Mouse (Mus musculus): Measurements from ENCODE around the gene Sytl1.

The Sytl1 gene

DNA sequence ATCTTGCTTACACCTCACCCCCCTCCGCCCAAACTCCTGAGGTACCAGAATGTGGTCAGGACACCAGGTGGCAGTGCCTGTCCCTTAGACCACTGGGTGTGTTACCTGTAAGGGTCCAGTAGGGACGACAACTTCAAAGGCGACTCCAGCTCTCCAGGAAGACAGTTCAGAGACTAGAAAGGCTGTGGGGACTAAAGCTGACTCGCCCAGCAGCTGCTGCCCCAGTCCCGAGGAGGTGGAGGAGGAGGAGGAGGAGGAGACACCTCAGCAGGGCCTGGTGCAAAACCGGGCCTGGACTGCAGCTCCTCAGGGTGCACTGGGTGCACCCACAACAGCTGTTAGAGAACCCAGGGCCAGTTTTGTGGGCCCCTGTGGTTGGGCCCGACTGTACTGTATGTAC lies at the start of gene Sytl1:
Sytl1 (minus strand) TSS at position 232 of the 400 bp plus-strand sequence.
- peaks cover 33% of the 10 kb centered on the region for H3K36me3 ChIP-seq (ENCODE audit: insufficient read depth, low read length)
- peaks cover 11% of the 10 kb centered on the region for H3K27me3 ChIP-seq (ENCODE audit: insufficient read depth, low read length)
- no peak for TF ChIP-seq POU5F1 (IDR thresholded peaks at IDR 0.05; ENCODE audit: borderline replicate concordance, low read length)
- TF ChIP-seq CTCF (conservative IDR thresholded peaks at IDR 0.05; ENCODE audit: low read length): no peak
- no peak for TF ChIP-seq NANOG (IDR thresholded peaks at IDR 0.05; ENCODE audit: borderline replicate concordance, low read length)
- H3K4me3 ChIP-seq (replicated peaks; ENCODE audit: low read length): peak within 1 kb of the TSS; percentile 57
- H3K9me3 ChIP-seq (ENCODE audit: low read length): no peaks in the 10 kb centered on the region
- H3K4me1 ChIP-seq (replicated peaks; ENCODE audit: low read depth, low read length): peaks cover 50% of the 10 kb centered on the region

DNA sequence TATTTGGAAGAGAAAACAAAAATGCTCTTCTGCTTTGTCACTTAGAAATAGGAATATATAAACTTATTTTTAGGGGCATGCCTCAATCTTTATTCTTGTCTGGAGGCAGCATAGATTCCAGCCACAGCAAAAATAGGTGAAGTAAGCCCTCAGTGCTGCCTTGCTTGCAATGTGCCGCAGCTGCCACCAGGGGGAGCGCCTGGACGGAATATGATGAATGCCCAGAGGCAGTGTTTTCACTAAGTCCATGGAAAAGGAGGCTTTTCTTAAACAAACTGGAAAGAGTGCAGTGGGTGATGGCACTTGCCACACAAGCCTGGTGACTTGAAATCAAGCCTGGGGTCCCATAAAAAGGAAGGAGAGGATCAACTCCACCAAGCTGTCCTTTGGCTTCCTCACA lies 47.0 kb upstream of the Sytl1 start:
- peaks cover 12% of the 10 kb centered on the region for H3K4me1 ChIP-seq (replicated peaks; ENCODE audit: low read depth, low read length)
- H3K9me3 ChIP-seq (ENCODE audit: low read length): no peaks in the 10 kb centered on the region
- TF ChIP-seq CTCF (conservative IDR thresholded peaks at IDR 0.05; ENCODE audit: low read length): peak; percentile 99
- no peak for TF ChIP-seq POU5F1 (IDR thresholded peaks at IDR 0.05; ENCODE audit: borderline replicate concordance, low read length)
- no peak overlapping the region for H3K4me3 ChIP-seq (replicated peaks; ENCODE audit: low read length)
- peaks cover 69% of the 10 kb centered on the region for H3K36me3 ChIP-seq (ENCODE audit: insufficient read depth, low read length)
- H3K27me3 ChIP-seq (ENCODE audit: insufficient read depth, low read length): no peaks in the 10 kb centered on the region

DNA sequence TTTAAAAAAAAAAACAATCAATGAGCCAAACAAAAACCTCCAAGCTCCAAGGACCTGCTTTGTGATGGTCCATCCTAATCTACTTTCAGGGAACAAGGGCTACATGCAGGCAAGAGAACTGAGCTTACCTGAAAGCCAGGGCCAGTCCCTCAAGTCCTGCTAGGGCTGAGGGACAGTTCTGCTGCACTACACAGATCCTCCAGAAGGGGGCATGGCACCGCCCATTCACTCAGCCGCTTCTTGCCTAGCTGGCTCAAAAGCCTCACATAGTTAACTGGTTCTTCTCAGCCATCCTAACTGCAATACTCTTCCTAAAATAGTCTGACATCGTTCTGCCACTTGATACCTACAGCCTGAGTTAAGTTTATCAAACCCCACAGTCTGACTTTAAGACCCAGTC lies 44.4 kb upstream of the Sytl1 start:
- TF ChIP-seq CTCF (conservative IDR thresholded peaks at IDR 0.05; ENCODE audit: low read length) (peak; percentile 75), POU5F1 (IDR thresholded peaks at IDR 0.05; ENCODE audit: borderline replicate concordance, low read length) (no peak), NANOG (IDR thresholded peaks at IDR 0.05; ENCODE audit: borderline replicate concordance, low read length) (no peak)
- Histone ChIP-seq H3K9me3 (ENCODE audit: low read length) (no peaks in the 10 kb centered on the region), H3K4me3 (replicated peaks; ENCODE audit: low read length) (no peak overlapping the region), H3K36me3 (ENCODE audit: insufficient read depth, low read length) (peaks cover 75% of the 10 kb centered on the region), H3K4me1 (replicated peaks; ENCODE audit: low read depth, low read length) (peaks cover 12% of the 10 kb centered on the region), H3K27me3 (ENCODE audit: insufficient read depth, low read length) (no peaks in the 10 kb centered on the region)

GRCm38 (mm10) chr4:133305825-133306224 lies 42.9 kb upstream of the Sytl1 start:
- Histone ChIP-seq H3K36me3 (ENCODE audit: insufficient read depth, low read length) (peaks cover 76% of the 10 kb centered on the region), H3K4me1 (replicated peaks; ENCODE audit: low read depth, low read length) (peaks cover 27% of the 10 kb centered on the region), H3K9me3 (ENCODE audit: low read length) (no peaks in the 10 kb centered on the region), H3K4me3 (replicated peaks; ENCODE audit: low read length) (no peak overlapping the region), H3K27me3 (ENCODE audit: insufficient read depth, low read length) (no peaks in the 10 kb centered on the region)
- no peak for TF ChIP-seq NANOG (IDR thresholded peaks at IDR 0.05; ENCODE audit: borderline replicate concordance, low read length)
- no peak for TF ChIP-seq POU5F1 (IDR thresholded peaks at IDR 0.05; ENCODE audit: borderline replicate concordance, low read length)
- no peak for TF ChIP-seq CTCF (conservative IDR thresholded peaks at IDR 0.05; ENCODE audit: low read length)

DNA sequence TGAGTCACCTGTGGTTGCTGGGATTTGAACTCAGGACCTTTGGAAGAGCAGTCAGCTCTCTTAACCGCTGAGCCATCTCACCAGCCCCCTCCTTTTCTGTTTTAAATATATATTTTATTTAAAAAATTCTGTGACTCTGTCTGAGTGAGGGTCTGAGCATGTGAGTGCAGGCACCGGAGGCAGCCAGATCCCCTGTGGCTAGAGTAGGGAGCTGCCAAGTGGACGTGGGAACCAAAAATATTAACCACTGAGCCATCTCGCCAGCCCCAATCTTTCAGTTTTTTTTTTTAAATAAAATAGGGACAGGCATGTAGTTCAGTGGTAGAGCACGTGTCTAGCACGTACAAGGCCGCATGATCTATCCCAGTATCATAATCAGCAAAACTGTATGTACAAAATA lies 41.9 kb upstream of the Sytl1 start:
- no peaks in the 10 kb centered on the region for H3K27me3 ChIP-seq (ENCODE audit: insufficient read depth, low read length)

DNA sequence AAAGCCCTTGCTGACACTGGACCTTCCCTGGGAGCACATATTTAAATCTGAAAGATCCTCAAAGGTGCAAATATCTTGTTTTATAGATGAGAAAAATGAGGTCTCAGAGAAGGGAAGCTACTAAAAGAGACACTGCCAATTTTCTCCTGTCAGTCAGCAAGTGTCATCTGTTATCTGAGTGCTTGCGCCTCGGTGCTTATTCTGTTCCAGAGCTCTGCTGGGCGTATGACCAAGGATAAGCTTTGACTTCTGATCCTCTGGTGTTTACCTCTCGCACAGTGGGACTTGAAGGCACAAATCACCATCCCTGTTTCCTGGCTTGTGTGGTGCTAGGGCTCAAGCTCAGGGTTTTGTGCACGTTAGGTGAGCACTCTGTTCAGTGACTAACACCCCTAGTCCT lies 39.8 kb upstream of the Sytl1 start:
- no peak for TF ChIP-seq NANOG (IDR thresholded peaks at IDR 0.05; ENCODE audit: borderline replicate concordance, low read length)
- no peak for TF ChIP-seq CTCF (conservative IDR thresholded peaks at IDR 0.05; ENCODE audit: low read length)
- TF ChIP-seq POU5F1 (IDR thresholded peaks at IDR 0.05; ENCODE audit: borderline replicate concordance, low read length): no peak
- Histone ChIP-seq H3K4me1 (replicated peaks; ENCODE audit: low read depth, low read length) (peaks cover 46% of the 10 kb centered on the region), H3K9me3 (ENCODE audit: low read length) (no peaks in the 10 kb centered on the region), H3K27me3 (ENCODE audit: insufficient read depth, low read length) (no peaks in the 10 kb centered on the region), H3K36me3 (ENCODE audit: insufficient read depth, low read length) (peaks cover 92% of the 10 kb centered on the region), H3K4me3 (replicated peaks; ENCODE audit: low read length) (no peak overlapping the region)

More for the DNA sequence above, 41.9 kb upstream of the Sytl1 start:
- peaks cover 35% of the 10 kb centered on the region for H3K4me1 ChIP-seq (replicated peaks; ENCODE audit: low read depth, low read length)
- H3K9me3 ChIP-seq (ENCODE audit: low read length): no peaks in the 10 kb centered on the region
- H3K36me3 ChIP-seq (ENCODE audit: insufficient read depth, low read length): peaks cover 86% of the 10 kb centered on the region
- TF ChIP-seq CTCF (conservative IDR thresholded peaks at IDR 0.05; ENCODE audit: low read length) (no peak), NANOG (IDR thresholded peaks at IDR 0.05; ENCODE audit: borderline replicate concordance, low read length) (no peak), POU5F1 (IDR thresholded peaks at IDR 0.05; ENCODE audit: borderline replicate concordance, low read length) (no peak)
- no peak overlapping the region for H3K4me3 ChIP-seq (replicated peaks; ENCODE audit: low read length)

DNA sequence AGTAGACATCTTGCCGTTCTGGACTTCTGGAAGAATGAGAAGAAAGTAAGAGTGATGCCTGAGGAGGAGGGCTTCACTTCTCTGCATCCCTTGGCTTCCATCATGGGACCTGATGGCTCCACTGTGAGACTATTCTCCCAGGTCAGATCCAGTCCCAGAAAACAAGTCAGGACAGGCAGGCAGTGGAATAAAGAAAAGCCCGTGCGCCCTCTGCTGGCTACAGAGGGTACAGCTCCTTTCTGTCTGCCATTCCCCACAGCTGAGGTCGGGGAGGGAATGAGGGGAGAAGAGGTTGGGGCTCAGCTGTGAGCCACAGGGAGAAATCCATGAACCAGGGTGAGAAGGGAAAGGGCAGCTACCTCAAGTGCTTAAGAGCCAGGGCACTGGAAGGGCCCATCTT lies 38.9 kb upstream of the Sytl1 start:
- Histone ChIP-seq H3K4me3 (replicated peaks; ENCODE audit: low read length) (no peak overlapping the region), H3K27me3 (ENCODE audit: insufficient read depth, low read length) (no peaks in the 10 kb centered on the region), H3K4me1 (replicated peaks; ENCODE audit: low read depth, low read length) (peaks cover 45% of the 10 kb centered on the region), H3K9me3 (ENCODE audit: low read length) (no peaks in the 10 kb centered on the region), H3K36me3 (ENCODE audit: insufficient read depth, low read length) (peaks cover 96% of the 10 kb centered on the region)
- no peak for TF ChIP-seq NANOG (IDR thresholded peaks at IDR 0.05; ENCODE audit: borderline replicate concordance, low read length)
- peak; percentile 96 for TF ChIP-seq CTCF (conservative IDR thresholded peaks at IDR 0.05; ENCODE audit: low read length)

GRCm38 (mm10) chr4:133300421-133300820 lies 37.5 kb upstream of the Sytl1 start:
- no peaks in the 10 kb centered on the region for H3K27me3 ChIP-seq (ENCODE audit: insufficient read depth, low read length)
- H3K9me3 ChIP-seq (ENCODE audit: low read length): no peaks in the 10 kb centered on the region
- H3K4me3 ChIP-seq (replicated peaks; ENCODE audit: low read length): no peak overlapping the region
- H3K36me3 ChIP-seq (ENCODE audit: insufficient read depth, low read length): peaks cover 99% of the 10 kb centered on the region
- peaks cover 46% of the 10 kb centered on the region for H3K4me1 ChIP-seq (replicated peaks; ENCODE audit: low read depth, low read length)
- TF ChIP-seq POU5F1 (IDR thresholded peaks at IDR 0.05; ENCODE audit: borderline replicate concordance, low read length): no peak
- no peak for TF ChIP-seq NANOG (IDR thresholded peaks at IDR 0.05; ENCODE audit: borderline replicate concordance, low read length)
- TF ChIP-seq CTCF (conservative IDR thresholded peaks at IDR 0.05; ENCODE audit: low read length): no peak

GRCm38 (mm10) chr4:133299701-133300100 lies 36.8 kb upstream of the Sytl1 start:
- H3K9me3 ChIP-seq (ENCODE audit: low read length): no peaks in the 10 kb centered on the region
- peaks cover 53% of the 10 kb centered on the region for H3K4me1 ChIP-seq (replicated peaks; ENCODE audit: low read depth, low read length)
- no peaks in the 10 kb centered on the region for H3K27me3 ChIP-seq (ENCODE audit: insufficient read depth, low read length)
- no peak overlapping the region for H3K4me3 ChIP-seq (replicated peaks; ENCODE audit: low read length)
- TF ChIP-seq NANOG (IDR thresholded peaks at IDR 0.05; ENCODE audit: borderline replicate concordance, low read length) (no peak), POU5F1 (IDR thresholded peaks at IDR 0.05; ENCODE audit: borderline replicate concordance, low read length) (no peak), CTCF (conservative IDR thresholded peaks at IDR 0.05; ENCODE audit: low read length) (no peak)
- peaks cover 99% of the 10 kb centered on the region for H3K36me3 ChIP-seq (ENCODE audit: insufficient read depth, low read length)
